Mouse (Mus musculus): ENCODE data around the gene Bpifb3. TPM values are rescaled to one million over a fixed set of nuclear protein-coding genes. Genes with fewer than 3 reads are reported as not detected.

The Bpifb3 gene
- polyA plus RNA-seq (2012) = not detected in 2 replicates

DNA sequence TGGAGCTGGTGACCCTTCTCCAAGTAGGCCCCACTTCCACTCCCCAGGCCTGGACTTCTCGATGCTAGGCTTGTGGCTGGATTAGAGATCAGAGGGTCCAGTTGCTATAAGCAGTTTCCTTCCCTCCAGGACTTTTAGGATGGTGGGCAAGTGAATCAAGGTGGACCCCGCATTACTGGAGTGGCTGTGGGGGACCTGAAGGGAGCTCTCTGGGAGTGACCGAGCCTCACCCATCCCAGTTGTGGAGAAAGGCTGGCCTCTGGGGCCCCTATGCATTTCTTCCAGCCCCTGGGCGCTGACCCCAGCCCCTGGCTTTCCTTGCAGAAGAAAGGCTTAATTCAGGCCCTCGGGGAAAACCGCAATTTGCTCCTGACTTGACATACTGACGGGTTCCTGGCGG, at the start of gene Bpifb3:
Gene Bpifb3 (plus strand): TSS at position 301 of the 400 bp plus-strand sequence.
- no peak within 1 kb of the TSS for H3K4me3 ChIP-seq (replicated peaks)
- no peaks in the 10 kb centered on the region for H3K27me3 ChIP-seq (ENCODE audit: control insufficient read depth)
- TF ChIP-seq GATA1 (IDR thresholded peaks at IDR 0.05; ENCODE audit: low read length) (no peak), TAL1 (IDR thresholded peaks at IDR 0.05; ENCODE audit: low read length) (no peak)
- no peaks in the 10 kb centered on the region for H3K4me1 ChIP-seq (ENCODE audit: control insufficient read depth)
- H3K36me3 ChIP-seq (ENCODE audit: control insufficient read depth) = no peaks in the 10 kb centered on the region
- no peaks in the 10 kb centered on the region for H3K9me3 ChIP-seq (ENCODE audit: control insufficient read depth, low read length)

DNA sequence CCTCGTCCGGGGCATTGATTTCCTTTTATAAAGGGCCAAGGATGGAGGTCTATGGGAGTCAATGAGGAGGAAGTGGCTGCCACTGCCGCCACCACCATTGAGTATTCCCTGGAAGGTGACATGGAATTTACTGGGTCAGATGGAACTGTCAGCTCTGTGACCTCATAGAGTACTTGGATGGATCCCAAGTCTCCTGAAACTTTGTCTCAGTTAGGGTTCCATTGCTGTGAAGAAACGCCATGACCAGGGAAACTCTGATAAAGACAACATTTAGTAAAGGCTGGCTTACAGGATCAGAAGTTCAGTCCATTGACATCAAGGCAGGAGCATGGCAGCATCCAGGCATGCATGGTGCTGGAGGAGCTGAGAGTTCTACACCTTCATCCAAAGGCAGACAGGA, 47.0 kb upstream of the Bpifb3 start, which contains the start of gene Sun5:
Gene Sun5 (minus strand): TSS at position 101 of the 400 bp plus-strand sequence.
- H3K36me3 ChIP-seq (ENCODE audit: control insufficient read depth) = no peaks in the 10 kb centered on the region
- no peaks in the 10 kb centered on the region for H3K27me3 ChIP-seq (ENCODE audit: control insufficient read depth)
- H3K4me1 ChIP-seq (ENCODE audit: control insufficient read depth) = no peaks in the 10 kb centered on the region
- no peak within 1 kb of the TSS for H3K4me3 ChIP-seq (replicated peaks)
- TF ChIP-seq TAL1 (IDR thresholded peaks at IDR 0.05; ENCODE audit: low read length) (no peak), GATA1 (IDR thresholded peaks at IDR 0.05; ENCODE audit: low read length) (no peak)
- H3K9me3 ChIP-seq (ENCODE audit: control insufficient read depth, low read length) = no peaks in the 10 kb centered on the region

DNA sequence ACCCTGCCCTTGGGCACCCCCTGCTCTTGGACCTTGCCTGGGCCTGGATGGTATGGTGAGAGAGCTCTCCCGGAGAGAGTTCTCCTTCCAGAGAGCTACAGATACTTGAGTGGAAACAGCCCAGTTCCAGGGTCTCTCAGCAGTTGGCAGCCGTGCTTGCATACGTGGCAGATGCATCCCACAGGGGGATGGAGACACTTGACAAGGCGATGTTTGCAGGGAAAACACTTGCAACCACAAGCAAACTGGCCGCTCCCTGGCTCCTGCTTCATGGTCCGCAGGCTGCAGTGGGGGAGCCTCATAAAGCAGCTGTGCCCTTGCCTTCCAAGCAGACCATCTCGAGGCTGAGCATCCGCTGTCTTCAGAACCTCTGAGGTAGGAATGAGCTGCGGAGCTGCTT, 43.3 kb upstream of the Bpifb3 start, which contains the start of gene Bpifb2:
Gene Bpifb2 (plus strand): TSS at position 301 of the 400 bp plus-strand sequence.
- Histone ChIP-seq H3K4me1 (ENCODE audit: control insufficient read depth) (no peaks in the 10 kb centered on the region), H3K4me3 (replicated peaks) (no peak within 1 kb of the TSS), H3K27me3 (ENCODE audit: control insufficient read depth) (no peaks in the 10 kb centered on the region), H3K36me3 (ENCODE audit: control insufficient read depth) (no peaks in the 10 kb centered on the region), H3K9me3 (ENCODE audit: control insufficient read depth, low read length) (no peaks in the 10 kb centered on the region)
- TF ChIP-seq TAL1 (IDR thresholded peaks at IDR 0.05; ENCODE audit: low read length) (no peak), GATA1 (IDR thresholded peaks at IDR 0.05; ENCODE audit: low read length) (no peak)

DNA sequence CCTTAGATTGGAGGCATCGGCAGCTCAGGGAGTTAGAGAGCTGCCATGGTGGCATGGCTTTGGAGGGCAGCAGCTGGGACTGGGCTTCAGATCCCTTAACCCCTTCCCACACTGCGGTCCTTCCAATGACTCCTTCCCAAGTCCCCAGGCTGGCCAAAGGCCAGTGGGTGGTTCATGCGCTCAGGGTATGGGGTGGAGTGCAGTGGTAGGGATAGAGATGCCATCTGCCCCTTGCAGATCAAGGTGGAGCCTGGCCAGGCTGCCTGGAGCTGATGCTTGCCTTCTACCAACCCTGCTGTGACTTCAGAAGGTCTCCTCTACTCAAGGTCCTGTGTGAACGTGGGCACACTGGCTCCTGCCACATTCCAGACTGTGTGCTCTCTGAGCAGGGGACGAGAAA, 18.9 kb upstream of the Bpifb3 start:
- Histone ChIP-seq H3K36me3 (ENCODE audit: control insufficient read depth) (no peaks in the 10 kb centered on the region), H3K27me3 (ENCODE audit: control insufficient read depth) (no peaks in the 10 kb centered on the region), H3K9me3 (ENCODE audit: control insufficient read depth, low read length) (no peaks in the 10 kb centered on the region), H3K4me1 (ENCODE audit: control insufficient read depth) (no peaks in the 10 kb centered on the region), H3K4me3 (replicated peaks) (no peak overlapping the region)
- TF ChIP-seq TAL1 (IDR thresholded peaks at IDR 0.05; ENCODE audit: low read length) (no peak), GATA1 (IDR thresholded peaks at IDR 0.05; ENCODE audit: low read length) (no peak)

DNA sequence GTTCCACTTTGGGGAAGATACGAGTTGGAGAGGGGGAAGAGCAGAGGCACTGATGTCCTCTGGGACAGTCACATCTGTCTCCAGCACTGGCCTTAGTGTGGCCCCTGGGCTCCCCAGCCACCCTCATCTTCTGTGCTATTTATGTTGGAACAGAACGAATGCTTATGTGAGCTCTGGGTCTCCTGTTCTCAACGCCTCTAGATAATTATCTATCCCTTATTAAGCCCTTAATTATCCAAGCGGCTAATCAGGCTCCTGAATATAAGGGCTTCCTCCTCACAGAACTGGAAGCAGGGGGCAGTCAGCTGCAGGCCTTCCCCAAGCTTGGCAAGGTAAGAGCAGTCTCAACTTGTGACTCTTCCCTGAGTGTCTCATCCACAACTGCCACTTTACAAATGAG, 17.9 kb upstream of the Bpifb3 start, which contains the start of gene Bpifb6:
Gene Bpifb6 (plus strand): TSS at position 301 of the 400 bp plus-strand sequence.
- H3K36me3 ChIP-seq (ENCODE audit: control insufficient read depth) = no peaks in the 10 kb centered on the region
- no peaks in the 10 kb centered on the region for H3K9me3 ChIP-seq (ENCODE audit: control insufficient read depth, low read length)
- TF ChIP-seq GATA1 (IDR thresholded peaks at IDR 0.05; ENCODE audit: low read length) (no peak), TAL1 (IDR thresholded peaks at IDR 0.05; ENCODE audit: low read length) (no peak)
- no peaks in the 10 kb centered on the region for H3K27me3 ChIP-seq (ENCODE audit: control insufficient read depth)
- H3K4me1 ChIP-seq (ENCODE audit: control insufficient read depth) = no peaks in the 10 kb centered on the region
- H3K4me3 ChIP-seq (replicated peaks) = no peak within 1 kb of the TSS

DNA sequence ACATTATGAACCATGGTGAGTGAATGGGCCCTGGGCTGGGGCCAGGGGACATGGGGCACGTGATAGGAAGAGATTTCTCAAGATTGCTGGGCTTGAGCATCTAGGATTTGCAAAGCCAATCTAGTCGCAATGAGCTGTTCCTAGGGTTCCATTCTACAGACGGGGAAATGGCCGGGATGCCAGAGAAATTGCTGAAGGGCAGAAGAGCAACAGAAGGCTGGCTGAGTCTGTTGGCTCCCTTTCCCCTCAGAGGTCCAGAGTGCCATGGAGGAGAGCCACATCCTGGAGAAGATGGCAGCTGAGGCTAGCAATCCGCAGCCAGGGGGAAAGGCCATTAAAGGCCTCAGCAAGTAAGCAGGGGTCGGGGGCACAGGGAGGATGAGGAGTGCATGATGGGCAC, 15.3 kb upstream of the Bpifb3 start:
- Histone ChIP-seq H3K4me1 (ENCODE audit: control insufficient read depth) (no peaks in the 10 kb centered on the region), H3K36me3 (ENCODE audit: control insufficient read depth) (no peaks in the 10 kb centered on the region), H3K9me3 (ENCODE audit: control insufficient read depth, low read length) (no peaks in the 10 kb centered on the region), H3K27me3 (ENCODE audit: control insufficient read depth) (no peaks in the 10 kb centered on the region), H3K4me3 (replicated peaks) (no peak overlapping the region)
- TF ChIP-seq TAL1 (IDR thresholded peaks at IDR 0.05; ENCODE audit: low read length) (no peak), GATA1 (IDR thresholded peaks at IDR 0.05; ENCODE audit: low read length) (no peak)

DNA sequence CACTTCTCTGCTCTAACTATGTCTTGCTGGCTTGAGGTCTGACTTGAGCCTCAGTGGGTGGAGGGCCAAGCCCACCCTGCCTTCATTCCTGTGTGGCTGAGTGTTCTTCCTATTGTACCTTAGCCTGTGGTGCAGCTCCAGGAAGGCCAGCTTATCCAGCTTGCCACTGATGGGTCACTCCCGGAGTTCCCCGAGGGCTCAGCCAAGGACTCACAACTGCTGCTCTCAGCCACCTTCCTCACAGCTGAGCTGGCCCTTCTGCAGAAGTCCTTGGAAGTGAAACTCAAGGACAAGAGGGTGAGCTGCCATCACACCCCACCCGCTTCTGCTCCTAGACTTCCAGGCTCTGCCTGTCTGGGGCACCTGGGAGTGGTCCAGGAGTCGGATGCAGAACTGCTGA, 11.4 kb upstream of the Bpifb3 start:
- Histone ChIP-seq H3K27me3 (ENCODE audit: control insufficient read depth) (no peaks in the 10 kb centered on the region), H3K9me3 (ENCODE audit: control insufficient read depth, low read length) (no peaks in the 10 kb centered on the region), H3K4me1 (ENCODE audit: control insufficient read depth) (no peaks in the 10 kb centered on the region), H3K36me3 (ENCODE audit: control insufficient read depth) (no peaks in the 10 kb centered on the region), H3K4me3 (replicated peaks) (no peak overlapping the region)
- TF ChIP-seq GATA1 (IDR thresholded peaks at IDR 0.05; ENCODE audit: low read length) (no peak), TAL1 (IDR thresholded peaks at IDR 0.05; ENCODE audit: low read length) (no peak)

DNA sequence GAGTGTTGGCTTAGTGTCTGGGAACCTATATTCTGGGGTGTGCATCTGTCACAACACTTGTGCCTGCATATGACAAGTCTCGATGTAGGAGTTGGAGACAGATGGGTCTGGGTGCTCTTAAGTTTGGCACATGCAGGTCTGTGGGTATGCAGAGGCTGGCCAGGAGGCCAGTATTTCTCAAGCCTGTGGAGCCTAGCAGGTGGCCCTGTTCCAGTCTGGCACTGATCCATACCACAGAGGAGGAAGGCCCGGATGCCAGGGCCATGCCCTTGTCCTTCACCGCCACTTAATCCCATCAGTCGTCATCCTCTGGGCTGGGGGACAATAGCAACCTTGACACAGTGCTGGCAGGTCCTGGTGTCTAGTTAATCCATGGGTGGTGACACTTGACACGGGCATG, 3.9 kb upstream of the Bpifb3 start:
- H3K9me3 ChIP-seq (ENCODE audit: control insufficient read depth, low read length) = no peaks in the 10 kb centered on the region
- no peaks in the 10 kb centered on the region for H3K4me1 ChIP-seq (ENCODE audit: control insufficient read depth)
- H3K27me3 ChIP-seq (ENCODE audit: control insufficient read depth) = no peaks in the 10 kb centered on the region
- TF ChIP-seq GATA1 (IDR thresholded peaks at IDR 0.05; ENCODE audit: low read length) (no peak), TAL1 (IDR thresholded peaks at IDR 0.05; ENCODE audit: low read length) (no peak)
- no peak overlapping the region for H3K4me3 ChIP-seq (replicated peaks)
- no peaks in the 10 kb centered on the region for H3K36me3 ChIP-seq (ENCODE audit: control insufficient read depth)

DNA sequence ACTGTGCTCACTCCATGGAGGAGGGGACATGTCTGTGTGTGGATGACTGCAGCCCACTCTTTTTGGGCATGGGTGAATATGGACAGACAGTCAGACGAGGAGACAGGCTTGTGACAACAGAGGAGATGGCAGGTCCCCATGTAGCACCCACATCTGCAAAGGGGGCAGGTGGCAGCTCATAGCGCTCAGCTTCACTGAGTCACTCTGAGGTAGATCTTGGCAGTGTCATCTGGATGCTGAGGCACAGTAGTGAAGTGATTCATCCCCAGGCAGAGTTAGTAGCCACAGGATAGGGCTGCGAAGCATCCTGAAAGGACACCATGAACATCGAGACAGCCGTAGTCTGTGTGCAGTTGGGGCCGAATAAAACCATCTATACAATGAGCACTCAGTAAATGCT, 3.2 kb downstream of the Bpifb3 start:
- Histone ChIP-seq H3K4me3 (replicated peaks) (no peak overlapping the region), H3K27me3 (ENCODE audit: control insufficient read depth) (no peaks in the 10 kb centered on the region), H3K9me3 (ENCODE audit: control insufficient read depth, low read length) (no peaks in the 10 kb centered on the region), H3K4me1 (ENCODE audit: control insufficient read depth) (no peaks in the 10 kb centered on the region), H3K36me3 (ENCODE audit: control insufficient read depth) (no peaks in the 10 kb centered on the region)
- TF ChIP-seq TAL1 (IDR thresholded peaks at IDR 0.05; ENCODE audit: low read length) = no peak
- no peak for TF ChIP-seq GATA1 (IDR thresholded peaks at IDR 0.05; ENCODE audit: low read length)

DNA sequence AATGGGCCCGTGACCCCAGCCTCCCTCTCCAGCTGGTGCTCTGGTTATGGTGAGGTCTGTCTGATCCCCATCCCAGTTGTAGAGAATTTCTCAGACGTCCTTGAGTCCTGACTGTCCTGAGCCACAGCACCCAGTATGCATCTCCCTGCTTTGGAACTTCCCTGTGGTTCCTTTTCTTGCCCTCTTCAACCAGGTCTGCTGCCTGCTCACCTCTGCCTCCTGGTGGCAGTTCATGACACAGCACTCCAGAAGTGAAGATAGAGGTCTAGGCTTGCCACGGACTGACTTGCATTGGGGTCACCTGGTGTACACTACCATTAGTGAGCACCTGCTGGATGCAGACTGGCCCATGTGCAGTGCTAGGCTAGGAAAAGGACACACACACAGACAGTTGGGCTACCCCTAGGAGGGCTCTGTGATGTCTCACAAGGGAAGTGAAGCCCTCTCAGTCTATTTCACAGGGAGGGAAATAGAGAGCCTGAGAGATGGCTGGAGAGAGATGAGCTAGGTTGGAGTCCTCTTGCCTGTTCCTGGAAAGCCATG, 11.9 kb downstream of the Bpifb3 start:
- Histone ChIP-seq H3K9me3 (ENCODE audit: control insufficient read depth, low read length) (no peaks in the 10 kb centered on the region), H3K36me3 (ENCODE audit: control insufficient read depth) (no peaks in the 10 kb centered on the region), H3K27me3 (ENCODE audit: control insufficient read depth) (no peaks in the 10 kb centered on the region), H3K4me3 (replicated peaks) (no peak overlapping the region), H3K4me1 (ENCODE audit: control insufficient read depth) (no peaks in the 10 kb centered on the region)
- TF ChIP-seq GATA1 (IDR thresholded peaks at IDR 0.05; ENCODE audit: low read length) = no peak
- TF ChIP-seq TAL1 (IDR thresholded peaks at IDR 0.05; ENCODE audit: low read length) = no peak
